Mouse (Mus musculus): ENCODE results near the gene Prrt3.

The Prrt3 gene

GRCm38 (mm10) chr6:113501388-113502084 is at the start of gene Prrt3:
Gene Prrt3 (minus strand): TSS chr6:113501931.
- peak; percentile 43 for DNase-seq (ENCODE audit: extremely low spot score)

GRCm38 (mm10) chr6:113543906-113544481 is 42.3 kb upstream of the Prrt3 start:
- no peak for DNase-seq (ENCODE audit: extremely low spot score)

GRCm38 (mm10) chr6:113541610-113542009 is 39.9 kb upstream of the Prrt3 start:
- DNase-seq (ENCODE audit: extremely low spot score) = no peak

GRCm38 (mm10) chr6:113534886-113535285 is 33.2 kb upstream of the Prrt3 start:
- no peak for DNase-seq (ENCODE audit: extremely low spot score)

GRCm38 (mm10) chr6:113531840-113532404 is 30.2 kb upstream of the Prrt3 start:
- DNase-seq (ENCODE audit: extremely low spot score) = peak; percentile 36

- DNase-seq (ENCODE audit: extremely low spot score) = peak; percentile 97
Measured at GRCm38 (mm10) chr6:113530932-113531839, 29.5 kb upstream of the Prrt3 start, which contains the start of the genes Emc3 and Fancd2. Gene Emc3 (minus strand): TSS chr6:113531652. Gene Fancd2 (plus strand): TSS chr6:113531682.

- no peak for DNase-seq (ENCODE audit: extremely low spot score)
Measured at GRCm38 (mm10) chr6:113523420-113523819, 21.7 kb upstream of the Prrt3 start.

- DNase-seq (ENCODE audit: extremely low spot score) = no peak
Measured at GRCm38 (mm10) chr6:113522310-113522709, 20.6 kb upstream of the Prrt3 start.

GRCm38 (mm10) chr6:113517434-113518080 is 15.8 kb upstream of the Prrt3 start:
- no peak for DNase-seq (ENCODE audit: extremely low spot score)

- DNase-seq (ENCODE audit: extremely low spot score) = no peak
Measured at GRCm38 (mm10) chr6:113514600-113514999, 12.9 kb upstream of the Prrt3 start.

GRCm38 (mm10) chr6:113513944-113514343 is 12.2 kb upstream of the Prrt3 start:
- no peak for DNase-seq (ENCODE audit: extremely low spot score)

- DNase-seq (ENCODE audit: extremely low spot score) = no peak
Measured at GRCm38 (mm10) chr6:113508947-113509280, 7.2 kb upstream of the Prrt3 start.

GRCm38 (mm10) chr6:113508272-113508946 is 6.7 kb upstream of the Prrt3 start:
- DNase-seq (ENCODE audit: extremely low spot score) = no peak

- no peak for DNase-seq (ENCODE audit: extremely low spot score)
Measured at GRCm38 (mm10) chr6:113507130-113507529, 5.4 kb upstream of the Prrt3 start.

- no peak for DNase-seq (ENCODE audit: extremely low spot score)
Measured at GRCm38 (mm10) chr6:113505689-113506088, 4.0 kb upstream of the Prrt3 start.

GRCm38 (mm10) chr6:113502801-113503200 is 1.1 kb upstream of the Prrt3 start:
- no peak for DNase-seq (ENCODE audit: extremely low spot score)

- DNase-seq (ENCODE audit: extremely low spot score) = no peak
Measured at GRCm38 (mm10) chr6:113499346-113499745, 2.4 kb downstream of the Prrt3 start.

- DNase-seq (ENCODE audit: extremely low spot score) = no peak
Measured at GRCm38 (mm10) chr6:113495071-113495675, 6.6 kb downstream of the Prrt3 start.

- peak; percentile 80 for DNase-seq (ENCODE audit: extremely low spot score)
Measured at GRCm38 (mm10) chr6:113494258-113494788, 7.4 kb downstream of the Prrt3 start.

GRCm38 (mm10) chr6:113492101-113492864 is 9.4 kb downstream of the Prrt3 start:
- no peak for DNase-seq (ENCODE audit: extremely low spot score)
